Mouse (Mus musculus) telencephalon, adult 2 months (tissue): ENCODE results near the gene Dcaf10.
"Not testable (repeated sequence)": the region's sequence is repeated elsewhere in the genome, so short reads cannot be mapped to it uniquely, and the experiment has no call there.

ENCODE experiments used
- DNase-seq: peaks from one replicate; pipeline ENCODE4 v3.0.0-alpha.2; 2011; ENCODE audit warnings: low read depth, low spot score

Dcaf10 gene

DNA sequence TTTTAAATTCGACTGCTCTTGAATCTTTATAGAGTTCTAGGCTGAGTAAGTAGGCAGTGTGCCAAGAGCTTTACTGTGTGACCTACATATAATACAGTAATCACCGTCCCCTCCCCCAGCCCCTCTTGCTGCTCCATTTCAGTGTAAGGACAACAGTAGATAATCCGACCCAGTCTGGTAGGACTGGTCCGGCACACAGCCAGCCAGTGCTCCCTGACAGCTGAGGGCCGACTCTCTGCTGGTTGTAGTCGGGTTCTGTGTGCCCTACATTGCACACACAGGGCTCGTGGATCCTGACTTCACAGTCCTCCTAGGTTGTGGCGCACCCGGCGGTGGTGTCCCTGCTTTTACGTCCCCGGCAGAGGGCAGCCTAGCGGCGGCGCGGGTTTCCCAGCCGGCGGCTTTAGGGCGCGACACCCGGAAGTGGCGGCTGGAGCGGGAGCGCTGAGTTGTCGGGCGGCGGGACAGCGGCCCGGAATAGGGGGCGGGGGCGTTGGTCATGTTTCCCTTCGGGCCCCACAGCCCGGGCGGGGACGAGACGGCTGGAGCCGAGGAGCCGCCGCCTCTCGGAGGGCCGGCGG, at the start of gene Dcaf10:
Gene Dcaf10 (plus strand): TSS at position 433 of the 581 bp plus-strand sequence.
- DNase-seq = peak; percentile 81

DNA sequence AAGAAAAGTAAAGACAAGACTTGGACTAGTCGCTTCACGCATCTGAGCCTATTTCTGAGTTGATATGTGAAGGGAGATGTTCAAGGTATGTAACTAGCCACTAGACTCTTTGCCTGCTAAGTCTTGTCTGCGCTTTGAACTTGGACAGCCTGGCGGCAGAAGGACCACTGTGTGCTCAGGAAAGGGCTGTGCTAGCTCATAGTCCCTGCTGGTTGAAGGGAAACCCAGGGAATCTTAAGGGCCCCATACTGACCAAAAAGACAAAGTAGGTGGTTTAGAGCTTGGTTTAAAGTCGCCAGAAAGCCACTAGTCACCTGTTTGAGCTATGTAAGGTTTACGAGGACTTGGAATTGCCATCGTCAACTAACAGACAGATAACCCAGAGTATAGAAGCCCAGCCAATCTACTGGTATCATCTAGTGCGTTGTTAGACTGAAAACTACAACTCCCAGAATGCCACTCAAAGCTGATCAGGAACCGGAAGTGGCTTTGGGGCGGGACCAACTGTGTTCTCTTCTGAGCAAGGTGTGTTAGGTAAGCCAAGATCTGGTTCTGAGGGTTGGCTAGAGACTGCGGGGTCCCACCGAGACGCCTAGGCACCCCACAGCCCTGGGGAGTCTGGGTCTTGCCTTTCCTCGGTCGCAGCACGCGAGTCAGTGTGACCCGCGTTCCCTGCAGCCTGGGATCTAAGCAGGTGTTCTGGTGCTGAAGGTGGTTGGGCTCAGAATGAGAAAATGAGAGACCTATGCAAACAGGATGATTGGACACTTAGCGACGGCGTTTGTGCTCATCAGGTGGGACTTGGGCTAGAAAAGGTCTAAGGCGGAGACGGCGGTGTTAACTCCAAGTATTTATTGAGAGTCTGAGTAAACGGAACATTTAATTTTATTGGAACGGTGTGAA, 45.0 kb upstream of the Dcaf10 start, which contains the start of gene Trmt10b:
Gene Trmt10b (plus strand): TSS at position 466 of the 903 bp plus-strand sequence.
- DNase-seq = peak; percentile 81

DNA sequence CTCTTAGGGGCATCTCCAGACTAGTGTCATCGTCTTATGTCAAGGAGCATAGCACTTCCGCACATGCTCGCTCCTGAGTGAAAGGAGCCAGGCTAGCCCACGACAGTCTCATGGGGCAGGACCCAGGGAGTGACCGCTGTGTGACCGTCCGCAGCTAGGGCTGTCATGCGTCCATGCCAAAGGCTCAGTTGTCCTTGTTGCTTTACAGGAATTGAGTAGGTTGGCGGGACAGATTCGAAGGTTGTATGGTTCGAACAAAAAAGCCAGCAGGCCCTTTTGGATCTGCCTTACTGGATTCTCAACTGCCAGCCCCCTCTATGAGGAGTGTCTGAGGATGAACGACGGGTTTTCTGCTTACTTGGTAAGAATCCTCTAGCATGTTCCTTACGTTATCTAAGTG, 36.4 kb upstream of the Dcaf10 start:
- DNase-seq = no peak

DNA sequence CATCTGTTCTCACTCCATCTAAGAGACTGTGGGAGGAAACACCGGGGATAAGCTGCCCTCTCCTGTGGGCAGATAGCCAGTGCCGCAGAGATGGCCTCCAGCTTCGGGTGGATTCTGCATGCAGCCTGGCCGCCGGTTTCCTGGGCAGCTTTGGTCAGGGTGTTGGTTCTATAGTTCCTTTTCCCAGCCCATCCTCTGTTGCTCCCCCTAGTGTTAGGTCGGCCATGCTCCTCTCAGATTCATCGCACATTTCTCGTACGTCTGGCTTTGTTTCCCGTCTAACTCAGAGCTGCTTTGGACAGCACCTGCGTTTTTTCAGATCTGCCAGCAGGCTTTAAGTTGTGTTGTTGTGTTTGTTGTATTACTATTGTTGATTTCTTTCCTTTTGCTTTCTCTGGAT, 33.9 kb upstream of the Dcaf10 start:
- no peak for DNase-seq

DNA sequence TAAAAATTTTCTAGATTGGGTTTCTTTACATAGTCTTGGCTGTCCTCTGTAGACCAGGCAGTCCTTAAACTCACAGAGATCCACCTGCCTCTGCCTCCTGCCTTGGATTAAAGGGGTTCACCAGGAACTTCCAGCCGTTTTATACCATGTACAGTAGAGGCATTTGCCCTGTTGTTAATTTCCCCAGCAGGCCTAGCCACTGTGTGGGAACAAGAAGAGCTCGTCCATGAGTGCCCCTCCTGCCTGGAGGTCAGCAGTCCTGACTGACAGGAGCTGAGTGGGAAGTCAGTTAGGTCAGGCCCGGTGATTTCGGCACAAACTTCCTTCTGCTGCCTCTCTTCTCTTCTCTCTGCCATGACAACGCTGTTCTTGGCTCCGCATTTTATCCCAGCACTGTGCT, 33.3 kb upstream of the Dcaf10 start:
- no peak for DNase-seq

DNA sequence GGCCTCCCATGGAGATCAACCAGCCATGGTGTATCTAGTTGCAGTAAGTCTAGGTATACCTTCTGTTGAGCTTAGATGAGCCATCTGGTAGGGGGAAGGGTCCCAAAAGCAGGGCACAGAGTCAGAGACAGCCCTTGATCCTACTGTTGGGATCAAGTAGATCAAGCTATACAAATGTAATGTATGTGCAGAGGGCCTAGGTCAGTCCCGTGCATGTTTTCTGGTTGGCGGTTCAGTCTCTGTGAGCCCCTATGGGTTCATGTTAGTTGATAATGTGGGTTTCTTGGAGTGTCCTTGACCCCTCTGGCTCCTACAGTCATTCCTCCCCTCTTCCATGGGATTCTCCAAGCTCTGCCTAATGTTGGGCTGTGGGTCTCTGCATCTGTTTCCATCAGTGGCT, 30.8 kb upstream of the Dcaf10 start:
- no peak for DNase-seq

DNA sequence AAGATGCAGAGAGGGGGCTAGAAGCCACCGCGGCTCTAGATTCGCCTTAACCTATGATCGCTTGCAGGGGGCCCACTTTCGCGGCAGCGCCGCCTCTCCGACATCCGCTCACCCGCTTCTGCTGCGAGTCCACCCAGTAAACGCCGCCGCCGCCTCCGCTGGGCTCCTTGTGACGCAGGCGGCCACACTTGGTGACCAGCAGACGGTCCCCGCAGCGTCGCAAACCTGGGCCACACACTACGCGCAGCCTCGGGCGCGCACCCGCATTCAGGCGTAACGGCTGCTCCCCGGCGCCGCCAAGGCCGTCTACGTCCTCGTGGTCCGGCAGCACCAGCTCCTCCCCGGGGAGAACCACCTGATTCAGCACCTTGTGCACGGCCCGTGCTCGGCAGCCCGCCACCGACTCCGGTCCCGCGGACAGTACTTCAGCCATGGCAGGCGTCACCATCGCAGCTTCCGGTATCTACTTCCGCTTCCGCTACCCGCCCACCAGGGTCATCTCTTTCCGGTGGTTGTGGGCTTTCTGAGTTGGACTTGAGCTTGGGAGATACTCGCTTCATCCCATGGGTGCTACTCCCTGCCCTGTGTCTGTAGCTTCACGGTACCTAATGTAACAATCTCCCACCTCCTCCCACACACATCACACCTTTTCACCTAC, 21.6 kb upstream of the Dcaf10 start:
- peak; percentile 86 for DNase-seq

DNA sequence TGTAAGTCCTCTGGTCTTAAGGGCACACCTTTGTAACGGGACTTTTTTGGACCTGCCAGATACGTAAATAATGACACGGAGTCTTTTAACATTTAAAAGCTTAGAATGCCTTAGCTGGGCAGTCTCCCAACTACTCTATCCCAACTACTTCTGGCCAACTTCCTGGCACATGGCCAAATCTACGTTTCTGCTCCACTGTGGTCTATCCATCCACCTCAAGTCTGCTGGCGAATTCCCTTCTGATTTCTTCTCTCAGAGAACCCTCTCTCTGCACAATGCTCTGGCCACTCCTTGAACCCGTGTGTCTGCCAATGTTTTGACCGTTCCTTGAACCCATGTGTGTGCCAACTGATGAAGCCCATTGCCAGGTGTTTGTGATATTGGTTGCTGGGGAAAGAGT, 10.8 kb upstream of the Dcaf10 start:
- DNase-seq = no peak

DNA sequence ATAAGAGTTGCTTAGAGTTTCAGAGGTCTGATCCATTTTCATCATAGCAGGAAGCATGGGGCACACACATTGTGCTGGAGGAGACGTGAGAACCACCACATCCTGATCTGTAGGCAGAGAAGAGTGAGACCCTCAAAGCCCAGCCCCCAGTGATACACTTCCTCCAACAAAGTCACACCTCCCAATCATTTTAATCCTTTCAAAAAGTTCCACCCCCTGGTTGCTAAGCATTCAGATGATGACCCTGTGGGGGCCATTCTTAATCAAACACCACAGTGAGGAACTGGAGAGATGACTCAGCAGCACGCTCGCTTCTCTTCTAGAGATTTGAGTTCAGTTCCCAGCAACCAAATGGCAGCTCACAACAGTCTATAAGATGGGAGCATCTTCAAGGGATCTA, 9.4 kb upstream of the Dcaf10 start:
- DNase-seq = no peak

DNA sequence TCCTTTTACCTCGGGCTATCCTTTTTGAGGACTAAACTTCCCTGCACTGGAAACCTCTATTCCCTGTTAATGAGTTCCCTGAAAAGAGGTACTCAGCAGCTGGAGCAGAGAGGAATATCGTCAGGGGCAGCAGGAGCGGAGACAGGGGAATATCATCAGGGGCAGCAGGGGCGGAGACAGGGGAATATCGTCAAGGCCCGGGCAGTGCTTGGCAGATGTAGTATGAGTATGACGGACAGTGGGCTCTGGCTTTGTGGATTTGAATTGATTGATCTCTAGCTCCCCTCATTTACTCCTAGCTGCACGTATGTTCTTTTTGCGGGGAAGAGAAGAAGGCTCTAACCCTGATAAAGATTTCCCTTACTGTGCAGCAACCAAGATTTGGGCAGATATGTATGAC, 675 bp upstream of the Dcaf10 start:
- no peak for DNase-seq

DNA sequence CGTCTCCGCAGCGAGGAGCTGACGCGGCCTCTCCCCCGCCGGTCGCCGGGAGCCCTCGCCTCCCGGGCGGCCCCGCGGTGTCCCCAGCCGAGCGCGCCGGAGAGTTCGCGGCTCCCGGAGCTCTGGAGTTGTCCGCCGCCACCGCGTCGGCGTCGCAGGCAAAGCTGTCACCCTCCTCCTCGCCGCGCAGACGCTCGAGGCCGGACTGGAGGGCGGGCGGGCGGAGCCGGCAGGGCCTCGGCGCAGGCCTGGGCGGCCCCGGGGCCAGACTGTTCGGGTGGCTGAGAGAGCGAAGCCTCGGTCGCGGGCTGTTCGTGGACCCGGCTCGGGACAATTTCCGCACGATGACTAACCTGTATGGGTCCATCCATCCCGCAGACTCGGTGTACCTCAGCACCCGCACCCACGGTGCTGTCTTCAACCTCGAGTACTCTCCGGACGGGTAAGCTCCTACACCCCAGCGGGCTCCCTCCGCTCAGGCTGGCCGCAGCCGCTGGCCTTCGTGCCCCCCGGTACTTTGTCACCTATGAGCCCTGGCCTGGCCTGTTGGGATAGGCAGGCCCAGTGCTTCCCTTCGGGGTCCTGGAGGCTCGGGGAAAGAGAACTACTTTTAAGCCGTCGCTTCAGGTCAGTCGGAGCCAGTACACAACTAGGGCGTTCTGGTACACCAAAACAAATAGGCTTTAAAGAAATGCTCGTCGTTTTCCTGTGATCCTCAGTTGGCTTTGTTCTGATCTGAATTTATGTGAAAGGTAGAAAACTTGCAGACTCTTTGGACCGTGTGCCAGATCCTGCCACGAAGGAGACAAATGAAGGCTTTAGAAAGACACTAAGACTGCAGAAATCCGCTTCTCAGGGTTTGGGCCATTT, 620 bp downstream of the Dcaf10 start, which contains the start of gene Exosc3:
Gene Exosc3 (minus strand): TSS at position 447 of the 870 bp plus-strand sequence.
- DNase-seq = no peak

DNA sequence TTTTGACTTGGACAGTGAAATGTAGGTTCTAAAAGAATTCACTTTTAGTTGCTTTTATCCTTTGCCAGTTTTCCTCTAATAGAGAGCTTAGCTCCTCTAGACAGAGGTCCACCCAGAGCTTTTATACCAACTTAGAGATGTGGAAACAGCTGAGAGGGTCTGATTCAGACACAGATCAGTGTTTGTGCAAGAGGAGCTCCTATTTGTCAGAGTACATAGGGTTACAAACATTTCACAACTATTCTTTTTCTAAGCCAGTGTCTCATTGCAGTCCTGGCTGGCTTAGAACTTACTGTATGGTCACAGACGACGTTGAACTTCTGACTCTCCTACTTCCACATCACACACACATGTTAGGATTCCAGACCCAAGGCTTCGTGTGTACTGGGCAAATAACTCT, 14.8 kb downstream of the Dcaf10 start:
- no peak for DNase-seq

DNA sequence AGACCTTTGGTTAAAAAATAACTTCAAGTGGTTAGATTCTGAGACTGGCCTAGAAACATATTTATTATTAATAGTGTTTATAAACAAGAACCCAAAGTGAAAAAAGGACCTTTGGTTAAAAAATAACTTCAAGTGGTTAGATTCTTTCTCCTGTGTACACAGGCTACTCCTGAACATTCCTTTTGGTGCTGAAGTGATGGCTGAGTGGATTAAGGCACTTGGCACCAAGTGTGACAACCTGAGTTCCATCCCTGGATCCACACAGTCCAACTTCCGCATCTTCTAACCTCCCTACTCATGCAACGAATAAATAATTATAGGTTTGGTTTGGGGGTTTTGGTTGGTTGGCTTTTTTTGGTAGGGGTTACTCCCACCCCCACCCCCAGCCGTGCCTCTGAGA, 29.4 kb downstream of the Dcaf10 start:
- no peak for DNase-seq

DNA sequence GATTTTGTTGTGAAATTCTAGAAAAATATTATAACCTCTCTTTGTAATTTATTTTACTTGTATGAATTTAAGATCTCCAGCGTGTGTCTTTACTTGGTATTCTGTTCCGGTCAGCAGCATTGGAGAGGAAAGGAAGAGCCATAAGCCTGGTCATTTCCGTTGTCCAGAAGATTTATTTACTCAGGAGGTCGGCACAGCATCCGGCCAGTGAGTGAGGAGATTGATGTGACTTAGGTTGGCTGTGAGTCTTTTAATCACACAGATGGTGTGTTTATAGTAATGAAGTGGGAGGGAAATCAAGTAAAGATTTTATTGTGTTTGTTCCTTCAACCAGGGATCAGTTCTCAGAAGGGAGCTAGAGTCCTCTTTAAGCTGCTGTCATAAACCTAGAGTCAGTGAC, 33.0 kb downstream of the Dcaf10 start:
- DNase-seq = no peak

DNA sequence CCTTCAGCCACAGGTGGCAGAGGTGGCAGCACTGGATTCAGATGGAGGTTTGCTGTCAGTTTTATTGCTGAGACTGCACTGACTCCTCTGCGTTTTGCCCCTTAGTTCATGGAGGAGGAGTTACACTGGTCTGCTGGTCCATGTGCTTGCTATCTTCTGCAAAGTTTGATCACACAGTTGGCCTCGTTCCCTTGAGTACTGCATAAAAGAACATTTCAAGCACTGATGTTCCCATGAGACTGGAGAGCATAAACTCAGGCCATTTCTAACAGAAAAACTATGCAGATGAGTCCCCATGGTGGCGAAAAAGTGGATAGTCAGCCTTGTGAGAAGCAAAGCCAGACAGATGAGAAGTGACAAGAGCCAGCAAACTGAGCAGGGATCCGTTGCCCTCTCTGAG, 34.7 kb downstream of the Dcaf10 start:
- DNase-seq = no peak

DNA sequence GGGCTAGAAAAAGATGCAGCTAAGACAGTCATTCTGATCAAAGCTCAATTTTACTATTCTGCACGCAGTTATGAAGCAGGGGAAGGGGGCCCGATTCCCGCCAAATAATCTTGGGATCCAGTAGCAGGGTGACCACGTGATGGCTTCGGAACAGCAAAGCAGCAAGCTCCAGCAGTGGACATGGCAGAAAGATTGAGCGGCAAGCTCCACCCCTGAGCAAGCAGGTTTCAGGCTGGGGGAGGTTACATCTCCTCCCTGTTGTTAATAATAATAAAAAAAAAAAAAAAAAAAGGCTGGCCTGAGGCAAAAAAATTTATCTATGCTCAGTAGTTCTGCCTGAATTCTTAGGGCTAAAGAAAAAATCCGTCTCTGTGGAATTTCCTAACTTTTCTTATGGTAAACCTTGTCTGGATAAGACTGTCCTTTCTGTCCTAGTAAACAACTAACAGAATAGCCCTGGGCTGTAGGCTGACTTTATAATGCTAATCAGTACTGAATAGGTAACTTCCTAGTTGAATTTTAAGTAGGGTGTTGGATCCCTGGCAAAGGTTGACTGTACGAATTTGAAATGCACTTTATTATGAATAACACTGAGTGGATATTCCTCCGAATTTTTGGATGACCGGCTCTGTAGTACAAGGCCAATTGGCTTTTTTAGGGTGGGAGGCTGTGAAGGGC, 39.1 kb downstream of the Dcaf10 start:
- DNase-seq = not testable (repeated sequence)

DNA sequence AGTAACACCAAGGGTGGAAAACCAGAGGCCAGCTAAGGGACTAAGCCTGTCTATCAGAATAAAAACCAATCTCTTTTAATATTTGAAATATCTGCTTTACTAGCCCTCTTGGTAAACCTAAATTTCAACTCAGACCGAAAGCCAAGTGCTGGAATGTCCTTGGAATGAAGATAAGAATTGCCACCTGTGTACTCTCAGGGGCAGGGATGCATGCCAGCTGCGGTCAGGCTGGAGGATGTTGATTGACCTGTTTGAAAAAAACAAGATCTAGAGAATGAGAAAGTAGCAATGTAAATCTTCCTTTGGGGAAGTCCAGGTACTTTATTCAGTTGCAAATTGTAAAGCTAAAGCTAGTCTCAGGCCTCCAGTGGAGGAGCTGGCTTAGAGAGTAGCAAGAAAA, 40.2 kb downstream of the Dcaf10 start:
- DNase-seq = not testable (repeated sequence)

DNA sequence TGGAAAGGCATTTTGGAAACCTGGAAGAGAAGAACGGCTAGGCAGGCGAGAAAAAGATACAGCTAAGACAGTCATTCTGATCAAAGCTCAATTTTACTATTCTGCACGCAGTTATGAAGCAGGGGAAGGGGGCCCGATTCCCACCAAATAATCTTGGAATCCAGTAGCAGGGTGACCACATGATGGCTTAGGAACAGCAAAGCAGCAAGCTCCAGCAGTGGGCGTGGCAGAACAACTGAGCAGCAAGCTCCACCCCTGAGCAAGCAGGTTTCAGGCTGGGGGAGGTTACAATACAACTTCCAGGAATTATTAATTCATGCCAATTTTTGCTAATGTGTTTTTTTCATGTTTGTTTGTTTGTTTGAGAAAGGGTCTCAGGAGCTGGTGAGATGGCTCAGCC, 45.4 kb downstream of the Dcaf10 start:
- DNase-seq = not testable (repeated sequence)

DNA sequence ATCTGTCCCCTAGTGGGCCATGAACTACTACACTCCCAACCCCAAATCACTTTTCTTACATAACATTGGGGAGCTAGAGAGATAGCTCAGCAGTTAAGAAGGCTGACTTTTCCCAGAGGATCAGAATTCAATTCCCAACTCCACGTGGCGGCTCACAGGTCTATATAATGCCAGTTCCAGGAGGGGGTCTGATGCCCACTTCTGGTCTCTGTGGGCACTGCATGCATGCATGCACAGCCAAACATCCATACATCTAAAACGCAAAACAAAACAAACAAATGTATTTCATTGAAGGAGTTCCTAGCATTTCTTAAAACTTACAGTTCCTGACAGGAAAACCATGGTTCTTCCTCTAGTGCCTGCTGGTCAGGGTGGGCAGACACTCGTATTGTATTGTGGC, 50.2 kb downstream of the Dcaf10 start:
- DNase-seq = no peak

DNA sequence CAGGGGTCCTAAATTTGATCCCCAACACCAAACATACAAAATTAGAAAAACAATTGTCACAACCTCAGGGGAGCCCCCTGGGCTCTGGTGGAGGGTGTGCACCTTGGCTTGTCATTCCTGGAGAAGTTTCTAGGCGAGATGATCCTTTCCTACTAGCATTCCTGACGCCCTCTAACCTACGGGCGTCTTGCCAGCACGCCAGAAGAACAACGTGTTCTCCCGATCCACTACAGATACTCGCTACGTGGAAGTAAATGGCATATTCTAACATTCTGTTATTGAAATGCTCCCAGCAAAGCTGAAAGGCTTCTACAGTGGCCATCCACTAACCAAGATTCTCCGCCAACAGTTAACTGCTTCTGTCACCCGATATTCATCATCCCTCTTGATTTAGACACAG, 50.7 kb downstream of the Dcaf10 start:
- no peak for DNase-seq

DNA sequence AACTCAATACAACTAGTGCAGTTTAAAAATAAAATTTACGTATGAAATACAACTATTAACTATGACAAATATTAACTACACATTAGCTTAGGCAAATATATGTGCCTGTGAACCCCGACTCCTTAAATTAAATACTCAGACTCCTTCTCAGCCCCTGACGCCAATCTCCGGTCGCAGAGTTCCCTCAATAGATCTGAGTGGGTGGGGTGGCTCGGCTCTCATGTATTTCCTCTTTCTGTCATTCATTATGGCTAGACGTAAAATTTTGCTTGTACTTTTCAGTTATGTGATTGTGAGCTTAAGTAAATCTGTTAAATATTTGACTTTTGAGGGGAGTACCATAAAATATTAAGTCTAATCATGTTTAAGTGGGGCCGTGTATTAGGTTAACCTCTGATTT, 51.1 kb downstream of the Dcaf10 start:
- DNase-seq = no peak
